Mouse (Mus musculus): Measurements from ENCODE around the gene Kirrel. TPM values are rescaled to one million over a fixed set of nuclear protein-coding genes. Genes with fewer than 3 reads are reported as not detected.

The Kirrel gene
- total RNA-seq, 2 experiments from 2014 or later = 17.3 to 17.5 TPM

DNA sequence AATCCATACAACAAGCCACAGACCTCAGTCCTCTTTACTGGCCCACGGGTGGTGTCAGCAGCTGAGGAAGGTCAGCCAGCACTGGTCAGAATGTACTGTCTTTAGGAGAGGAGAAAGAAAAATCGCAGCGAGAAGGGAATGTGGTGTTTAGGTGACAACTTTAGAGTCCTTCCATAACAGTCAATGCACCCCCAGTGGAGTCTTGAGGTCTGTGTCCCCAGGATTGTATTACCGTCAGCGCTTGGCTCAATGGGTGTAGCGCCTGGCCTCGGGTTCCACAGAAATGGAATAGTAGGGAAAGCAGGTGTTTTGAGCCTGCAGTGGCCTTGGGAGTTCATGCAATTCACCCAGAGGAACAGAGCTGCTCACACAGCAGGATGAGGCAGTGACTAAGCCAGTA is 95.2 kb downstream of the Kirrel start:
- DNase-seq = no peak

GRCm38 (mm10) chr3:87077681-87078080 is 96.9 kb downstream of the Kirrel start:
- DNase-seq = no peak

DNA sequence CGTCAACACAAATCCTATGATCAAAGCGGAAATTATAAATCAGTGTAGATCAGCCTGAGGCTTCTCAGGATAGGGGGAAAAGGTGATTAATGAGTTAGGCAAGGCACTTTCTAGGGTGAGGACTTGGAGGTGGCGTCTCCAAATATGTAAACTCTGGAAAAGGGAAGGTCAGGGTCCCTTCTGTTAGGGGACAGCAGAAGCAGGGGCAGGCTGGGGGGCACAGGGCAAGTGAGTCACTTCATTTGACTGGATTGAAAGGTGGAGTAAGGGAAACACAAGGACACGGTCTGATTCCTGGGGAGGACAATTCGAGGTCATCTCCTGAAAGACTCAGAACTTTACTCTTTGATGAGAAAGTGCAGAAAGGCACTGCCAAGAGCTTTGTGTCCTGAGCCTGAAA is 97.6 kb downstream of the Kirrel start:
- no peak for DNase-seq

- no peak for DNase-seq
Observed at GRCm38 (mm10) chr3:87076161-87076560, 98.4 kb downstream of the Kirrel start.

- DNase-seq = no peak
Observed at GRCm38 (mm10) chr3:87072612-87073515, 101.7 kb downstream of the Kirrel start.

DNA sequence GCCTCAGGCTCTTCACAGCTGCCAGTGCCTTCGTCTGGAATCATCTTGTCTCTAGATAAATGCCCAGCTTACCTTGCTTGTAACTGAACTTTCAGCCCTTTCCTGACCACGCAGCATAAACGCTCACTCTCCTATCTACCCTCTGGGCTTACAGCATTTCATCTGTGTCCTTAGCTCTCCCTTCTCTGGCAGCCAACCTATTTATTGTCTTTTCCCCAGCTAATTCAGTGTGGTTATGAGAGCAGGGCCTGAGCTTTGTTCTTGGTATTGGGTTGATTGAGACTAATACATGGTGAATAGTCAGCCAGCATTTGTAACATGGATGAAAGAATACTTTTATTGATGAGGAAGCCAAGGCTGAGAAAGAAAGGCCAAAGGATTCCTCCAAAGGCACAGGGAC is 102.4 kb downstream of the Kirrel start:
- DNase-seq = no peak

DNA sequence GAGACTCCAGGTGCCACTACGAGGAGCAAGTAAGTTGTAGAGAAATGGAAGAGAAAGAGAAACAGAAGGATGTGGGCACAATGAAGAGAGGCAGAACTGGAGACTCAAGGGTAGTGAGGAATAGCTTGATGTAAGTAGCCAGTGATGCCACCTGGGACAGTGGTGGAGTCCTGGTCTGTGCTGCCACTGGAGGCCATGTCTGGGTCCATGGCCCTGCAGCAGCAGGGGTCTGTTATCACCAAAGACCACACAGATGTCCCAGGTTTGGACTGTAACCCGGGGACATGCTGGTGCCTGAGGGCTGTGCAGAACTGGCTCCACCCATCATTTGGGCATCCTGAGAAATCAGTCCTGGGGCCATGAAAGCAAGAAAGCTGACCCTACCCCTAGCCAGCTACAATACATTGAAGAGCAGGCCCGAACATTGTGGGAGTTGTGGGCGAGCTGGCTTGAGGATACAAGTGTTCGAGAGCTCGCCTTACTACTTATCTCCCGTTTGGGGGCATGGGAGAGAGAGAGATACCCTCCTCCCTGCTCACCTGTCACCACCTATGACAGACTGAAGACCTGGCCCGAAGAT is 107.1 kb downstream of the Kirrel start:
- DNase-seq = no peak

DNA sequence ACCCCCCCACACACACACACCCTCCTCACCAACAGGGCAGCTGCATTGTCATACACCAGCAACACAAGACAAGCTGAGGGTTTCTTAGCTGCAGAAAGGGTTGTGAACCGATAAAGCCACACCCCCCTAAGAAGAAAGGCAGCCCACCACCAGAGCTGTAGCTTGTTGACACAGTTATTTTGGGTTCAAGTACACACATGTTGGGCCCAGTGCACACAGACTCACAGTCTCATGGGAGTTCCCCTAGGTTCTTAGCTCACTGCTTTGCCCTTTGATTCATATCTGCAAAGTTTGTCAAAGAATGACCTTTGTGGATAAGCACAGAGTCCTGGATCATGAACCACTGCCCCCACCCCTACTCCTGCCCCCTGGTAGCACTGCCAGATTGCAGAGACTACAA is 120.6 kb downstream of the Kirrel start:
- DNase-seq = no peak

GRCm38 (mm10) chr3:87047801-87048200 is 126.7 kb downstream of the Kirrel start:
- no peak for DNase-seq

DNA sequence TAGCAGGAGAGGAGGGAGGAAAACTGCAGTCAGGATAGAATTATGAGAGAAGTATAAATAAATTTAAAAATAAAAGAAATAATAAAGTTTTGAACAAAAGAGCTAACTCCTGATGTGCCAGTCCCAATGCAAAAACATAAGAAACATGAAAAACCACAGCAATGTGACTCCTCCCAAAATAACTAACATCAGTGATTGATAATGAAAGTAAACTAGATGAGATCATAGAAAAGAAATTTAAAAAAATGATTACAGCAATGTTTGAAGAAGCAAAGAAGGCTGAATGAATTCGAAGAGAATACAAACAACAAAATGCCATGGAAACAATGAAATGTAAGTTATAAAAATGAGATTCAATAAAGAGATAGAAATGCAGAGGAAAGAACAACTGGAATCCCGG is 132.8 kb downstream of the Kirrel start:
- DNase-seq = no peak

DNA sequence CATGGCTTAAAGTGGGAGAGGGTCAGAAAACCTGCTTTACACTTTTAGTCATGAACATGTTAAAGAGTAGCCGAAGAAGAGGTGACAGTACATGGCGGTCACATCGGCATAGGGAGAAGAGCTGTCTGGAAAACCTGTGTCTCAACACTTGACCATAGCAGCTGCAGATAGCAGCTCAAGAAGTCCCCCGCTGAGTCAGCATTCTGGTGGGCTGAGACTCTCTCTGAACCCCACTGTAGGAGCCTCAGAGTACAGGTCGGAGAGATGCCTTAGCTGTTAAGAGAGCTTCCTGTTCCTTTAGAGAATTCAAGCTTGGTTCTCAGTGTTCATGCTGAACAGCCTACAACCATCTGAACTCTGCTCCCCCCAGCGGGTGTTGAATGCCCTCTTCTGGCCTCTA is 136.0 kb downstream of the Kirrel start:
- DNase-seq = no peak

DNA sequence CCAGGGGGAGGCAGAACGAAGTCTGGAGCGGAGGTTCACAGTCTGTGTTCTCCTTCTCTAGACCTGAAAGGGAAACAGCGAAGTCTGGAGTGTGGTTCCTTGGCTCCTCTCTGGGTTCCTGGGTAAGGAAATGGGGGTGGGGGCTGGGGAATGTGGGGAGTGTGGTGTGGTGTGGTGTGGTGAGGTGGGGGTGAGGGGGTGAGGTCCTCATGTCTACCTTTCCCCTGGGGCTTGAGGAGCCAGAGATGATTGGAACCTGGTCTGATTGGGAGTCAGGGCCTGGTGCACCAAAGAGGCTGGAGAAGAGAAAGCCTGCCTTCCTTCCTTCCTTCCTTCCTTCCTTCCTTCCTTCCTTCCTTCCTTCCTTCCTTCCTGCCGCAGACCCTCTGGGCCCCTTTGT is 140.5 kb downstream of the Kirrel start:
- DNase-seq = no peak

DNA sequence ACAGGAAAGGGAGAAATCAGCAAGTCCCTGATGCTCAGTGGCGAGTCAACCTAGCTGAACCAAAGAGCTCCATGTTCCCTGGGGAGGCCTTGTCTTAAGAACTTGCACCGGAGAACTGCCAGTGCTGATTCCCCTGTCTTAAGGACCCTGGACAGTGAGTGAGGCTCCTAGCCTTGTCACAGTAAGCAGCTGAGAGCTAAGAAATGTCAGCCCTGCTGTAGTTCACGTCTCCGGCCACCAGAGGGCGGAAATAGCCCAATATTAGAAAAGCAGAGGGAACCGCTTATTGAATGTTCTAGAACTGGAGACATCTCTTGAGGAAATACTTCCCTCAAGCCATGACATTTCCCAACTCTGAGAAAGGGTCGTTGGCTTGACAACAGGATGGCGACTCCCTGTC is 141.2 kb downstream of the Kirrel start:
- DNase-seq = peak; percentile 84

DNA sequence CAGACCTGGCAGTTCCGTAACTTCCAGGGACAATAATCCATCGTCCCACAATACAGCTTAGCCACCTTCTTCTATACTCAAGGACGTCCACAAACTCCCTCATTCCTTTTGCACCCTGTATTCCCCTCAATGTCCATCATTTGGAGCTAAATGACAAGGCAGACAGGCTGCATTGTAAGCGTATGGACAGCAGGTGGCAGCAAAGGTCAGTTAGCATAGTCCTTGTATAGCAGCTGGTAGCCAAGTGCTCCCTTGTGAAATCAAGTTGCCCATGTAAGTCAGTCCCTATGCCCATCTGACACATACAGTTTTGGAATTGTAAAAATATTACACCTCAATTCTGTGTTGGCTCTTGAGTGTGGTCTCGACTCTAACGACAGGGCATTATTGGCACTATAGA is 143.7 kb downstream of the Kirrel start:
- DNase-seq = peak; percentile 70

Other genes with a start within 250 kb of the Kirrel start
- 100 to 1,000 TPM in 1 of 2 experiments, 10 to 100 TPM in 1; 88.3 to 121 TPM for gene Cd1d1, start 175.3 kb downstream of the Kirrel start, total RNA-seq (2021)
- 1 to 10 TPM; 3.1 to 4.3 TPM for gene Fcrls, start 89.0 kb upstream of the Kirrel start, total RNA-seq (2021)
- 10 to 100 TPM in 1 of 2 experiments, 1 to 10 TPM in 1; 6.0 to 13.9 TPM for gene Cd5l, start 183.1 kb upstream of the Kirrel start, total RNA-seq (2021)
- 1 to 10 TPM; 1.8 to 1.9 TPM for gene Fcrl1, start 201.6 kb upstream of the Kirrel start, total RNA-seq (2021)

All from adrenal gland, postnatal 10 days (tissue).